Mouse (Mus musculus) midbrain, embryonic 12.5 days (tissue): ENCODE data around the gene Stt3b. TPM values are rescaled to one million over a fixed set of nuclear protein-coding genes. Genes with fewer than 3 reads are reported as not detected.

Source experiments
- ATAC-seq: fragments of 200-750 bp; cut with Nextera tagmentation; 2 replicates; pipeline ENCODE4 v1.8.0; 2017; ENCODE audit warnings: low read depth, moderate TSS enrichment, moderate library complexity; ENCODE audit not compliant: low FRiP score
- H3K27ac ChIP-seq: fragments of 300-500 bp; sonication (generic); replicated peaks from 2 replicates; pipeline ENCODE4 v1.5.1; 2016; ENCODE audit warnings: mild to moderate bottlenecking
- H3K27me3 ChIP-seq: fragments of 300-500 bp; sonication (generic); 2 replicates; pipeline ENCODE4 v1.6.1; 2016; ENCODE audit warnings: mild to moderate bottlenecking
- H3K36me3 ChIP-seq: fragments of 300-500 bp; sonication (generic); 2 replicates; pipeline ENCODE4 v1.6.1; 2016
- H3K4me1 ChIP-seq: fragments of 300-500 bp; sonication (generic); 2 replicates; pipeline ENCODE4 v1.6.1; 2016
- H3K4me2 ChIP-seq: fragments of 300-500 bp; sonication (generic); replicated peaks from 2 replicates; pipeline ENCODE4 v1.6.1; 2016; ENCODE audit warnings: mild to moderate bottlenecking, moderate library complexity
- H3K4me3 ChIP-seq: fragments of 300-500 bp; sonication (generic); 2 replicates; pipeline ENCODE4 v1.5.1; 2016; ENCODE audit warnings: mild to moderate bottlenecking
- H3K9ac ChIP-seq: fragments of 300-500 bp; sonication (generic); replicated peaks from 2 replicates; pipeline ENCODE4 v1.6.1; 2016; ENCODE audit warnings: mild to moderate bottlenecking, moderate library complexity
- H3K9me3 ChIP-seq: fragments of 300-500 bp; sonication (generic); 2 replicates; pipeline ENCODE4 v1.6.1; 2016; ENCODE audit warnings: mild to moderate bottlenecking
- WGBS: fragments of 180-500 bp; shearing (Covaris S2); methylation state at CpG from one replicate; pipeline ENCODE4 v1.1.7; 2016; 5-methylcytosine and 5-hydroxymethylcytosine counted together
- polyA plus RNA-seq: library from polyadenylated mRNA; unstranded; fragments of >200 nt; fragmentation: Nextera tagmentation; extraction: Ambion mirVana; gene quantifications from 2 replicates; pipeline ENCODE4 v1.2.1, GENCODE M21; 2016

Stt3b gene
- polyA plus RNA-seq = 104 and 110 TPM in 2 replicates

DNA sequence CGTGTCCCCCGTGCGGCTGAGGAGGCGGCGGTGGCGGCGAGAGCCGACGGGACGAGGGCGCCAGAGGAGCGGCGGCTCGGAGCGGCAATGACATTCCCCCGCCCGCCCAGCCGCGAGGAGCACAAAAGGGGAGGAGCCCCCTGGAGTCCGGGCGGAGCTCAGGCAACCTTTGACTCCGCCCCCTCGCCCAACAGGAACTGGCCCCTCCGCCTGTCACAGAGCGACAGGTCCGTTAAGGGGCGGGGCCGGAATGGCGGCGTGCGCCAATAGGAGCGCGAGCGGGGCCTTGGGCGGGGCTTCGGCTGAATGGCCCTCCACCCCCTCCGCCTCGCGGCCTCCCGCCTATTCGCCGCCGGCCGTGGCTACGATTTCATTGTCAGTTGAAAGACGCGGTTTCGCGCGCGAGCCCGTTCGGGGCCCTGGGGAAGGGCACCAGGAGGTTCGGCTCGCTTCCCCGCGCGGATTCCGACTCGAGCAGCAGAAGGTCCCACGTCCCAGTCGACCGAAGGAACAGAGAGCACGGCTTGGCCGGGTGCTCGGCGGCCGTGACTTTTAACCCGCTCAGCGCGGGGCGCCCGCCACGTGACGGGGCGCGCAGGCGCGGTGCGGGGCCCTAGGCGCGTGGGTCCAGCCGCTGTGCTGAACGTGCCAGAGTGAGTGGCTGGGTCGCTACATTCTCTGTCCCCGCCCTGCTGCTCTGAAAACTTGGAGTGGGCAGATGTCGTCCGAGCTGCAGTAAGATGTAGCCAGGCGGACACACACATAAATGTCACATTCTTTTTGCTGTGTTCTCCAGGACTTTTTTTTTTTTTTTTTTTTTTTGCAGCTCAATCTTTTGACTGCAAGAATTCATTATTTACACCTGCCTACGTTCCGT, at the start of gene Stt3b:
Gene Stt3b, minus strand, starts transcription at position 76 of the 877 bp plus-strand sequence.
- H3K4me2 ChIP-seq = peak within 1 kb of the TSS; percentile 56
- peak within 1 kb of the TSS; percentile 97 for H3K4me3 ChIP-seq
- peak within 1 kb of the TSS; percentile 97 for H3K9ac ChIP-seq
- WGBS = 0% methylated on average over 68 of the region's 91 CpGs
- ATAC-seq = peak; percentile 92
- H3K4me1 ChIP-seq = peaks cover 22% of the 10 kb centered on the region
- no peaks in the 10 kb centered on the region for H3K36me3 ChIP-seq
- peak within 1 kb of the TSS; percentile 98 for H3K27ac ChIP-seq
- H3K27me3 ChIP-seq = peaks cover 5% of the 10 kb centered on the region; the same call in 1 of the 2 replicates
- H3K9me3 ChIP-seq = no peaks in the 10 kb centered on the region

GRCm38 (mm10) chr9:115358421-115358820, 48.2 kb upstream of the Stt3b start:
- H3K9me3 ChIP-seq = no peaks in the 10 kb centered on the region
- no peak for ATAC-seq
- H3K4me2 ChIP-seq = no peak overlapping the region
- H3K4me3 ChIP-seq = no peak overlapping the region
- H3K27me3 ChIP-seq = no peaks in the 10 kb centered on the region
- WGBS = 95% methylated on average over 2 of the region's 2 CpGs
- H3K27ac ChIP-seq = no peak overlapping the region
- no peak overlapping the region for H3K9ac ChIP-seq
- H3K4me1 ChIP-seq = 0 out of 2 replicates have a peak, but pooled peaks cover 5% of the 10 kb centered on the region
- H3K36me3 ChIP-seq = no peaks in the 10 kb centered on the region

GRCm38 (mm10) chr9:115357996-115358395, 47.8 kb upstream of the Stt3b start:
- 79% methylated on average over 1 of the region's 1 CpGs for WGBS
- Histone ChIP-seq H3K4me1 (0 out of 2 replicates have a peak, but pooled peaks cover 5% of the 10 kb centered on the region), H3K9ac (no peak overlapping the region), H3K4me2 (no peak overlapping the region), H3K4me3 (no peak overlapping the region), H3K27ac (no peak overlapping the region), H3K27me3 (no peaks in the 10 kb centered on the region), H3K36me3 (no peaks in the 10 kb centered on the region), H3K9me3 (no peaks in the 10 kb centered on the region)
- no peak for ATAC-seq

- H3K9ac ChIP-seq = no peak overlapping the region
- H3K4me1 ChIP-seq = 0 out of 2 replicates have a peak, but pooled peaks cover 5% of the 10 kb centered on the region
- H3K4me2 ChIP-seq = no peak overlapping the region
- ATAC-seq = no peak
- no peaks in the 10 kb centered on the region for H3K36me3 ChIP-seq
- WGBS = 46% methylated on average over 19 of the region's 19 CpGs
- H3K27ac ChIP-seq = no peak overlapping the region
- no peak overlapping the region for H3K4me3 ChIP-seq
- no peaks in the 10 kb centered on the region for H3K9me3 ChIP-seq
- no peaks in the 10 kb centered on the region for H3K27me3 ChIP-seq
Observed at GRCm38 (mm10) chr9:115356731-115357458, 46.7 kb upstream of the Stt3b start.

DNA sequence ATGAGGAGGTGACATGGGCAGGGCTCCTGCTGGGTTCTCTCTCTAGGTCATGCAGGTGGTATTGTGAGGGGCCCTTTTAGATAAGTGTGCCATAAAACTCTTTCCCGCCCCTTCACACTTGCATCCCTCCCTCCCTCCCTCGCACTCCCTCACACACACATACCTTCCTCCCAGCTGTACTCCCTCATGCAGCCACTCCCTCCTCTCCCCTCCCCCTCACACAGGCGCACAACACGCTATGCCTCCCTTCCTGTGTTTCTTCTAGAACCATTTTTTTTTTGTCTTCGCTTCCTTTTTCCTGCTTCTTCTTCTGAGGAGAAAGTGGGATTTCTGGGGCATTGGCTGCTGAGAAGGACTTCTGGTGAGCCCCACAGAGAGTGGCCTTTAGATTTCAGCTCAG, 45.8 kb upstream of the Stt3b start:
- H3K4me2 ChIP-seq = no peak overlapping the region
- no peak for ATAC-seq
- 70% methylated on average over 5 of the region's 5 CpGs for whole genome bisulfite sequencing
- H3K4me3 ChIP-seq = no peak overlapping the region
- H3K36me3 ChIP-seq = no peaks in the 10 kb centered on the region
- H3K27ac ChIP-seq = no peak overlapping the region
- H3K27me3 ChIP-seq = no peaks in the 10 kb centered on the region
- H3K9ac ChIP-seq = no peak overlapping the region
- H3K9me3 ChIP-seq = no peaks in the 10 kb centered on the region
- 0 out of 2 replicates have a peak, but pooled peaks cover 5% of the 10 kb centered on the region for H3K4me1 ChIP-seq

GRCm38 (mm10) chr9:115349741-115350512, 39.7 kb upstream of the Stt3b start:
- WGBS = 83% methylated on average over 4 of the region's 4 CpGs
- Histone ChIP-seq H3K27me3 (no peaks in the 10 kb centered on the region), H3K9me3 (no peaks in the 10 kb centered on the region), H3K4me3 (no peak overlapping the region), H3K4me2 (no peak overlapping the region), H3K4me1 (no peaks in the 10 kb centered on the region), H3K9ac (no peak overlapping the region), H3K27ac (no peak overlapping the region), H3K36me3 (no peaks in the 10 kb centered on the region)
- no peak for ATAC-seq

- ATAC-seq = no peak
Observed at GRCm38 (mm10) chr9:115349106-115349505, 38.9 kb upstream of the Stt3b start.

GRCm38 (mm10) chr9:115344930-115345329, 34.7 kb upstream of the Stt3b start:
- Histone ChIP-seq H3K4me3 (no peak overlapping the region), H3K4me2 (no peak overlapping the region), H3K4me1 (peaks cover 7% of the 10 kb centered on the region; the same call in 1 of the 2 replicates), H3K9ac (no peak overlapping the region), H3K27ac (no peak overlapping the region), H3K9me3 (no peaks in the 10 kb centered on the region), H3K27me3 (no peaks in the 10 kb centered on the region), H3K36me3 (no peaks in the 10 kb centered on the region)
- ATAC-seq = no peak
- 89% methylated on average over 3 of the region's 3 CpGs for WGBS

More at GRCm38 (mm10) chr9:115349106-115349505, 38.9 kb upstream of the Stt3b start:
- 86% methylated on average over 1 of the region's 1 CpGs for WGBS
- Histone ChIP-seq H3K4me2 (no peak overlapping the region), H3K9ac (no peak overlapping the region), H3K4me3 (no peak overlapping the region), H3K4me1 (no peaks in the 10 kb centered on the region), H3K9me3 (no peaks in the 10 kb centered on the region), H3K36me3 (no peaks in the 10 kb centered on the region), H3K27me3 (no peaks in the 10 kb centered on the region), H3K27ac (no peak overlapping the region)

- 82% methylated on average over 9 of the region's 9 CpGs for WGBS
- Histone ChIP-seq H3K27me3 (no peaks in the 10 kb centered on the region), H3K4me3 (no peak overlapping the region), H3K4me2 (no peak overlapping the region), H3K9ac (no peak overlapping the region), H3K36me3 (no peaks in the 10 kb centered on the region), H3K4me1 (peaks cover 11% of the 10 kb centered on the region; the same call in 1 of the 2 replicates), H3K9me3 (no peaks in the 10 kb centered on the region), H3K27ac (no peak overlapping the region)
- no peak for ATAC-seq
Observed at GRCm38 (mm10) chr9:115341576-115341975, 31.4 kb upstream of the Stt3b start.

- peaks cover 11% of the 10 kb centered on the region; the same call in 1 of the 2 replicates for H3K4me1 ChIP-seq
- no peak for ATAC-seq
- no peak overlapping the region for H3K4me3 ChIP-seq
- no peak overlapping the region for H3K27ac ChIP-seq
- H3K4me2 ChIP-seq = no peak overlapping the region
- no peak overlapping the region for H3K9ac ChIP-seq
- no peaks in the 10 kb centered on the region for H3K27me3 ChIP-seq
- no peaks in the 10 kb centered on the region for H3K9me3 ChIP-seq
- no peaks in the 10 kb centered on the region for H3K36me3 ChIP-seq
- WGBS = 54% methylated on average over 12 of the region's 12 CpGs
Observed at GRCm38 (mm10) chr9:115340212-115340815, 30.1 kb upstream of the Stt3b start.

- WGBS = 60% methylated on average over 6 of the region's 6 CpGs
- H3K9me3 ChIP-seq = no peaks in the 10 kb centered on the region
- H3K27ac ChIP-seq = no peak overlapping the region
- no peaks in the 10 kb centered on the region for H3K36me3 ChIP-seq
- peaks cover 11% of the 10 kb centered on the region; the same call in 1 of the 2 replicates for H3K4me1 ChIP-seq
- ATAC-seq = no peak
- no peak overlapping the region for H3K9ac ChIP-seq
- no peak overlapping the region for H3K4me2 ChIP-seq
- H3K4me3 ChIP-seq = no peak overlapping the region
- H3K27me3 ChIP-seq = no peaks in the 10 kb centered on the region
Observed at GRCm38 (mm10) chr9:115338816-115339215, 28.6 kb upstream of the Stt3b start.
